8 mouse cellular contexts compared by ENCODE assay signal in the genomic region with DNA sequence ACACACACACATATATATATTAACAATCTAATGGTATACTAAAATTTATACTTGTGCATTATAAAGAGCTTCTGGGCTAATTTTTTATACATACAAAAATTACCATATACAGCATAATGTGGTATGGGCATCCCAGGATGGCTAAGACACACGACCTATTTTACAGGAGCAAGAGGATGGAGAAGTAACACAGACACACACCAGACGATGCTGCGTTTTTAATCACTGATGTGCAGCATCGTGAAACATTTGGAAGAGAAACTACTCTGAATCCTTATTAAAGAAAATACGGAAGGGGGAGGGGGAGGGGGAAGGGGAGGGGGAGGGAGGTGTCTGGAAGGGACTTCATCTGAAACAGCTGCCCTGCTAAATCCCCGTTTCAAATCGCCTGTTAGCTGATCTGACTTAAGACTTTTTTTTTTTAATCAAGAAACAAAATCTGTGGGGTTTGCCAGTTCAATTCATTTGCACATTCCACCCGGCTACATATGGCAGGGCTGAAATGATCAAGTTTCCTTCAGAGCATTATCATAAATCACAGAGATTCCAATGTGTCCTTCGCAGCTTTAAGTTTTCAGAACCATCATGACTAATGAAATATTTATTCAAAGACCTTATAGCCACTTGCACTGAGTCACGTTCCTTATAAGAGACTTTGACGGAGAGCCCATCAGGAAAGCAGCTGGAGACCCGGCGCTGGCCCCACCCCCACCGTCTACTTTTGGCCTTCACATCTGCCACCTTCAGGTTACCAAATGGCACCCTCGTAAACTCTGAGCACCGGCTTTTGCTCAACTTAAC.
DNase-seq lines count a peak whose midpoint lies in the region; ATAC-seq lines count a peak whose summit lies in the region.
"Had no signal": no experiment of that assay in that cellular context is flagged by ENCODE, and none has a peak within 500 bp of the region (broad histone marks: within the 10 kb centered on the region; RNA-seq: fewer than 3 reads in every experiment).

No protein-coding gene starts in this region.

- peak; percentile 43; the same call in 1 of the 2 replicates for ATAC-seq in lung, embryonic 15.5 days (ENCODE audit: borderline replicate concordance, extremely low read depth, low FRiP score, low TSS enrichment)
- peak; percentile 79 for ATAC-seq in embryonic facial prominence, embryonic 14.5 days (ENCODE audit: low read depth)
- ATAC-seq in limb, embryonic 13.5 days (ENCODE audit: low FRiP score, low read depth) = peak; percentile 85
- no peak for ATAC-seq in activated CD4-positive, CD25-positive, alpha-beta regulatory T cell, adult 4 months

- no peak overlapping the region for H3K27ac ChIP-seq in lung, embryonic 15.5 days
- no peak overlapping the region for H3K27ac ChIP-seq in embryonic facial prominence, embryonic 14.5 days (replicated peaks; ENCODE audit: low read depth, low read length)
- peak overlapping the region; percentile 28; the same call in 1 of the 2 replicates for H3K27ac ChIP-seq in limb, embryonic 13.5 days

- H3K27me3 ChIP-seq in lung, embryonic 15.5 days = no peaks in the 10 kb centered on the region
- no peaks in the 10 kb centered on the region for H3K27me3 ChIP-seq in embryonic facial prominence, embryonic 14.5 days (replicated peaks; ENCODE audit: control insufficient read depth, insufficient read depth, low read length)
- H3K27me3 ChIP-seq in limb, embryonic 13.5 days = peaks cover 8% of the 10 kb centered on the region; the same call in 1 of the 2 replicates

- DNase-seq in lung, postnatal 36 days = no peak
- peak; percentile 92 for DNase-seq in embryonic facial prominence, embryonic 14.5 days (ENCODE audit: low spot score)
- DNase-seq in yolk sac, embryonic 10.5 days (ENCODE audit: low spot score) = peak; percentile 12
- no peak for DNase-seq in layer of hippocampus, postnatal 25 days (ENCODE audit: extremely low spot score in 1 of 2, low spot score in 1 of 2)
- DNase-seq: layer of hippocampus, adult 9-11 months had no signal

- H3K4me2 ChIP-seq in lung, embryonic 15.5 days = peak overlapping the region; percentile 29
- H3K4me2 ChIP-seq in embryonic facial prominence, embryonic 14.5 days (ENCODE audit: low read depth, low read length) = peak overlapping the region; percentile 41
- peak overlapping the region; percentile 57 for H3K4me2 ChIP-seq in limb, embryonic 13.5 days (replicated peaks)

- H3K9me3 ChIP-seq in lung, embryonic 15.5 days = no peaks in the 10 kb centered on the region
- H3K9me3 ChIP-seq in embryonic facial prominence, embryonic 14.5 days (ENCODE audit: control insufficient read depth, low read length) = no peaks in the 10 kb centered on the region
- H3K9me3 ChIP-seq in limb, embryonic 13.5 days = no peaks in the 10 kb centered on the region

- no peak overlapping the region for H3K4me3 ChIP-seq in lung, embryonic 15.5 days
- no peak overlapping the region for H3K4me3 ChIP-seq in embryonic facial prominence, embryonic 14.5 days (ENCODE audit: low read depth, low read length)
- peak overlapping the region; percentile 15; the same call in 1 of the 2 replicates for H3K4me3 ChIP-seq in limb, embryonic 13.5 days

- H3K36me3 ChIP-seq in lung, embryonic 15.5 days = no peaks in the 10 kb centered on the region
- no peaks in the 10 kb centered on the region for H3K36me3 ChIP-seq in embryonic facial prominence, embryonic 14.5 days (ENCODE audit: control insufficient read depth, insufficient read depth, low read length)
- H3K36me3 ChIP-seq in limb, embryonic 13.5 days = no peaks in the 10 kb centered on the region

- 11% methylated on average over 15 of the region's 16 CpGs for WGBS in lung, embryonic 15.5 days
- WGBS in embryonic facial prominence, embryonic 14.5 days = 7% methylated on average over 16 of the region's 16 CpGs
- WGBS in limb, embryonic 13.5 days = 2% methylated on average over 16 of the region's 16 CpGs

- H3K9ac ChIP-seq in lung, embryonic 15.5 days = no peak overlapping the region
- H3K9ac ChIP-seq in embryonic facial prominence, embryonic 14.5 days (ENCODE audit: low read depth, low read length) = no peak overlapping the region
- H3K9ac ChIP-seq in limb, embryonic 13.5 days = no peak overlapping the region

- peaks cover 13% of the 10 kb centered on the region for H3K4me1 ChIP-seq in lung, embryonic 15.5 days
- peaks cover 26% of the 10 kb centered on the region for H3K4me1 ChIP-seq in embryonic facial prominence, embryonic 14.5 days (ENCODE audit: control insufficient read depth, insufficient read depth, low read length)
- H3K4me1 ChIP-seq in limb, embryonic 13.5 days = peaks cover 36% of the 10 kb centered on the region

Comparison
In these comparisons a context has a peak if more than half of its experiments do, and no peak if none do; other contexts are left out.
1. DNase-seq: peak in embryonic facial prominence, embryonic 14.5 days (single experiment) and yolk sac, embryonic 10.5 days (single experiment); none in lung, postnatal 36 days (single experiment) and layer of hippocampus, postnatal 25 days (0 of 2).
2. Peak in every context shown above with its lines, with median percentiles within 50 percentile points of each other: H3K4me2 ChIP-seq.